Mouse (Mus musculus): ENCODE measurements around the gene Zswim1. TPM values are rescaled to one million over a fixed set of nuclear protein-coding genes. Genes with fewer than 3 reads are reported as not detected.
"Not testable (repeated sequence)": the region's sequence is repeated elsewhere in the genome, so short reads cannot be mapped to it uniquely, and the experiment has no call there.

Gene Zswim1
- polyA plus RNA-seq, 1 experiment from 2014 or later: 20.4 TPM

- H3K27me3 ChIP-seq (ENCODE audit: control insufficient read depth, insufficient read depth, low read length); H3K9ac ChIP-seq (replicated peaks; ENCODE audit: low read length); H3K4me2 ChIP-seq (ENCODE audit: low read depth, low read length); H3K36me3 ChIP-seq (replicated peaks; ENCODE audit: control insufficient read depth, insufficient read depth, low read depth, low read length); H3K27ac ChIP-seq (replicated peaks; ENCODE audit: low read depth, low read length); H3K4me1 ChIP-seq (ENCODE audit: control insufficient read depth, insufficient read depth, low read length); H3K9me3 ChIP-seq (replicated peaks; ENCODE audit: control insufficient read depth, low read length); ATAC-seq (replicated peaks; ENCODE audit: insufficient number of reproducible peaks, low FRiP score, low TSS enrichment, low read depth); H3K4me3 ChIP-seq (ENCODE audit: low read depth, low read length); DNase-seq (ENCODE audit: low spot score): not testable (repeated sequence)
- 91% methylated on average over 7 of the region's 9 CpGs for WGBS
Observed at GRCm38 (mm10) chr2:164863411-164863810, 40.9 kb downstream of the Zswim1 start.

- no peak overlapping the region for H3K4me2 ChIP-seq (ENCODE audit: low read depth, low read length)
- H3K9ac ChIP-seq (replicated peaks; ENCODE audit: low read length): no peak overlapping the region
- no peak overlapping the region for H3K27ac ChIP-seq (replicated peaks; ENCODE audit: low read depth, low read length)
- WGBS: 74% methylated on average over 4 of the region's 4 CpGs
- no peaks in the 10 kb centered on the region for H3K9me3 ChIP-seq (replicated peaks; ENCODE audit: control insufficient read depth, low read length)
- H3K27me3 ChIP-seq (ENCODE audit: control insufficient read depth, insufficient read depth, low read length): no peaks in the 10 kb centered on the region
- DNase-seq (ENCODE audit: low spot score): no peak
- no peak for ATAC-seq (replicated peaks; ENCODE audit: insufficient number of reproducible peaks, low FRiP score, low TSS enrichment, low read depth)
- no peak overlapping the region for H3K4me3 ChIP-seq (ENCODE audit: low read depth, low read length)
- no peaks in the 10 kb centered on the region for H3K36me3 ChIP-seq (replicated peaks; ENCODE audit: control insufficient read depth, insufficient read depth, low read depth, low read length)
- H3K4me1 ChIP-seq (ENCODE audit: control insufficient read depth, insufficient read depth, low read length): no peaks in the 10 kb centered on the region
Observed at GRCm38 (mm10) chr2:164864593-164864992, 42.1 kb downstream of the Zswim1 start.

- Histone ChIP-seq H3K27ac (replicated peaks; ENCODE audit: low read depth, low read length) (no peak overlapping the region), H3K9me3 (replicated peaks; ENCODE audit: control insufficient read depth, low read length) (no peaks in the 10 kb centered on the region), H3K9ac (replicated peaks; ENCODE audit: low read length) (no peak overlapping the region), H3K36me3 (replicated peaks; ENCODE audit: control insufficient read depth, insufficient read depth, low read depth, low read length) (no peaks in the 10 kb centered on the region), H3K4me1 (ENCODE audit: control insufficient read depth, insufficient read depth, low read length) (no peaks in the 10 kb centered on the region), H3K4me2 (ENCODE audit: low read depth, low read length) (no peak overlapping the region), H3K27me3 (ENCODE audit: control insufficient read depth, insufficient read depth, low read length) (no peaks in the 10 kb centered on the region), H3K4me3 (ENCODE audit: low read depth, low read length) (no peak overlapping the region)
- DNase-seq (ENCODE audit: low spot score) (no peak), ATAC-seq (replicated peaks; ENCODE audit: insufficient number of reproducible peaks, low FRiP score, low TSS enrichment, low read depth) (no peak)
- 65% methylated on average over 16 of the region's 16 CpGs for WGBS
Observed at GRCm38 (mm10) chr2:164866741-164867551, 44.5 kb downstream of the Zswim1 start.

- H3K27me3 ChIP-seq (ENCODE audit: control insufficient read depth, insufficient read depth, low read length): no peaks in the 10 kb centered on the region
- no peak overlapping the region for H3K27ac ChIP-seq (replicated peaks; ENCODE audit: low read depth, low read length)
- no peak overlapping the region for H3K9ac ChIP-seq (replicated peaks; ENCODE audit: low read length)
- H3K4me1 ChIP-seq (ENCODE audit: control insufficient read depth, insufficient read depth, low read length): no peaks in the 10 kb centered on the region
- no peaks in the 10 kb centered on the region for H3K36me3 ChIP-seq (replicated peaks; ENCODE audit: control insufficient read depth, insufficient read depth, low read depth, low read length)
- no peak for DNase-seq (ENCODE audit: low spot score)
- ATAC-seq (replicated peaks; ENCODE audit: insufficient number of reproducible peaks, low FRiP score, low TSS enrichment, low read depth): no peak
- H3K9me3 ChIP-seq (replicated peaks; ENCODE audit: control insufficient read depth, low read length): no peaks in the 10 kb centered on the region
- no peak overlapping the region for H3K4me3 ChIP-seq (ENCODE audit: low read depth, low read length)
- WGBS: 86% methylated on average over 7 of the region's 7 CpGs
- H3K4me2 ChIP-seq (ENCODE audit: low read depth, low read length): no peak overlapping the region
Observed at GRCm38 (mm10) chr2:164867566-164867965, 45.1 kb downstream of the Zswim1 start.

GRCm38 (mm10) chr2:164868491-164868890 is 46.0 kb downstream of the Zswim1 start:
- H3K9me3 ChIP-seq (replicated peaks; ENCODE audit: control insufficient read depth, low read length): no peaks in the 10 kb centered on the region
- H3K4me1 ChIP-seq (ENCODE audit: control insufficient read depth, insufficient read depth, low read length): no peaks in the 10 kb centered on the region
- H3K4me2 ChIP-seq (ENCODE audit: low read depth, low read length): no peak overlapping the region
- no peaks in the 10 kb centered on the region for H3K36me3 ChIP-seq (replicated peaks; ENCODE audit: control insufficient read depth, insufficient read depth, low read depth, low read length)
- no peaks in the 10 kb centered on the region for H3K27me3 ChIP-seq (ENCODE audit: control insufficient read depth, insufficient read depth, low read length)
- H3K27ac ChIP-seq (replicated peaks; ENCODE audit: low read depth, low read length): no peak overlapping the region
- 72% methylated on average over 7 of the region's 7 CpGs for WGBS
- ATAC-seq (replicated peaks; ENCODE audit: insufficient number of reproducible peaks, low FRiP score, low TSS enrichment, low read depth) (no peak; the same call in 1 of the 2 replicates), DNase-seq (ENCODE audit: low spot score) (no peak)
- H3K4me3 ChIP-seq (ENCODE audit: low read depth, low read length): no peak overlapping the region
- no peak overlapping the region for H3K9ac ChIP-seq (replicated peaks; ENCODE audit: low read length)

GRCm38 (mm10) chr2:164871602-164872303 is 49.3 kb downstream of the Zswim1 start:
- Histone ChIP-seq H3K4me3 (ENCODE audit: low read depth, low read length) (no peak overlapping the region), H3K9ac (replicated peaks; ENCODE audit: low read length) (no peak overlapping the region), H3K27ac (replicated peaks; ENCODE audit: low read depth, low read length) (no peak overlapping the region), H3K4me1 (ENCODE audit: control insufficient read depth, insufficient read depth, low read length) (no peaks in the 10 kb centered on the region), H3K4me2 (ENCODE audit: low read depth, low read length) (no peak overlapping the region), H3K9me3 (replicated peaks; ENCODE audit: control insufficient read depth, low read length) (no peaks in the 10 kb centered on the region), H3K27me3 (ENCODE audit: control insufficient read depth, insufficient read depth, low read length) (no peaks in the 10 kb centered on the region), H3K36me3 (replicated peaks; ENCODE audit: control insufficient read depth, insufficient read depth, low read depth, low read length) (no peaks in the 10 kb centered on the region)
- WGBS: 54% methylated on average over 6 of the region's 6 CpGs
- ATAC-seq (replicated peaks; ENCODE audit: insufficient number of reproducible peaks, low FRiP score, low TSS enrichment, low read depth) (no peak), DNase-seq (ENCODE audit: low spot score) (no peak)

GRCm38 (mm10) chr2:164873621-164874020 is 51.1 kb downstream of the Zswim1 start:
- H3K9ac ChIP-seq (replicated peaks; ENCODE audit: low read length): no peak overlapping the region
- H3K4me3 ChIP-seq (ENCODE audit: low read depth, low read length): no peak overlapping the region
- H3K36me3 ChIP-seq (replicated peaks; ENCODE audit: control insufficient read depth, insufficient read depth, low read depth, low read length): no peaks in the 10 kb centered on the region
- no peak overlapping the region for H3K27ac ChIP-seq (replicated peaks; ENCODE audit: low read depth, low read length)
- H3K4me1 ChIP-seq (ENCODE audit: control insufficient read depth, insufficient read depth, low read length): no peaks in the 10 kb centered on the region
- no peak overlapping the region for H3K4me2 ChIP-seq (ENCODE audit: low read depth, low read length)
- 70% methylated on average over 3 of the region's 3 CpGs for WGBS
- DNase-seq (ENCODE audit: low spot score) (no peak), ATAC-seq (replicated peaks; ENCODE audit: insufficient number of reproducible peaks, low FRiP score, low TSS enrichment, low read depth) (no peak)
- H3K27me3 ChIP-seq (ENCODE audit: control insufficient read depth, insufficient read depth, low read length): no peaks in the 10 kb centered on the region
- no peaks in the 10 kb centered on the region for H3K9me3 ChIP-seq (replicated peaks; ENCODE audit: control insufficient read depth, low read length)

- no peak overlapping the region for H3K4me2 ChIP-seq (ENCODE audit: low read depth, low read length)
- H3K27me3 ChIP-seq (ENCODE audit: control insufficient read depth, insufficient read depth, low read length): no peaks in the 10 kb centered on the region
- no peak overlapping the region for H3K4me3 ChIP-seq (ENCODE audit: low read depth, low read length)
- no peaks in the 10 kb centered on the region for H3K4me1 ChIP-seq (ENCODE audit: control insufficient read depth, insufficient read depth, low read length)
- no peak overlapping the region for H3K9ac ChIP-seq (replicated peaks; ENCODE audit: low read length)
- H3K36me3 ChIP-seq (replicated peaks; ENCODE audit: control insufficient read depth, insufficient read depth, low read depth, low read length): no peaks in the 10 kb centered on the region
- DNase-seq (ENCODE audit: low spot score): peak; percentile 29
- no peak for ATAC-seq (replicated peaks; ENCODE audit: insufficient number of reproducible peaks, low FRiP score, low TSS enrichment, low read depth)
- 42% methylated on average over 1 of the region's 1 CpGs for WGBS
- no peak overlapping the region for H3K27ac ChIP-seq (replicated peaks; ENCODE audit: low read depth, low read length)
- H3K9me3 ChIP-seq (replicated peaks; ENCODE audit: control insufficient read depth, low read length): no peaks in the 10 kb centered on the region
Observed at GRCm38 (mm10) chr2:164874239-164874769, 51.8 kb downstream of the Zswim1 start.

All from embryonic facial prominence, embryonic 11.5 days (tissue).